Mouse (Mus musculus) stomach, postnatal 0 days (tissue): ENCODE results near the gene Ppm1g. TPM values are rescaled to one million over a fixed set of nuclear protein-coding genes. Genes with fewer than 3 reads are reported as not detected.
A peak's percentile ranks its signal among the peaks of the same experiment; 100 is the strongest.

Experiments
- ATAC-seq: fragments of 200-750 bp; cut with Nextera tagmentation; 2 replicates; pipeline ENCODE4 v1.8.0; 2017; ENCODE audit not compliant: low FRiP score, low TSS enrichment
- DNase-seq: peaks from one replicate; pipeline ENCODE4 v3.0.0-alpha.2; 2016; ENCODE audit warnings: low spot score
- H3K27ac ChIP-seq: fragments of 300-500 bp; sonication (generic); replicated peaks from 2 replicates; pipeline ENCODE4 v1.5.1; 2014; ENCODE audit warnings: mild to moderate bottlenecking, control low read depth
- H3K27me3 ChIP-seq: fragments of 300-500 bp; sonication (generic); 2 replicates; pipeline ENCODE4 v1.6.1; 2014; ENCODE audit warnings: low read length; ENCODE audit not compliant: control insufficient read depth, insufficient read depth
- H3K36me3 ChIP-seq: fragments of 300-500 bp; sonication (generic); 2 replicates; pipeline ENCODE4 v1.6.1; 2014; ENCODE audit warnings: low read length, mixed read lengths; ENCODE audit not compliant: control insufficient read depth, insufficient read depth
- H3K4me1 ChIP-seq: fragments of 300-500 bp; sonication (generic); replicated peaks from 2 replicates; pipeline ENCODE4 v1.6.1; 2014; ENCODE audit warnings: antibody characterized with exemption; ENCODE audit not compliant: control insufficient read depth, insufficient read depth
- H3K4me2 ChIP-seq: fragments of 300-500 bp; sonication (generic); replicated peaks from 2 replicates; pipeline ENCODE4 v1.6.1; 2014; ENCODE audit warnings: low read depth, mild to moderate bottlenecking, control low read depth, moderate library complexity
- H3K4me3 ChIP-seq: fragments of 300-500 bp; sonication (generic); 2 replicates; pipeline ENCODE4 v1.5.1; 2014; ENCODE audit warnings: low read depth, low read length, control low read depth
- H3K9ac ChIP-seq: fragments of 300-500 bp; sonication (generic); 2 replicates; pipeline ENCODE4 v1.6.1; 2014; ENCODE audit warnings: mild to moderate bottlenecking, low read length, control low read depth, mixed read lengths
- H3K9me3 ChIP-seq: fragments of 300-500 bp; sonication (generic); 2 replicates; pipeline ENCODE4 v1.6.1; 2016; ENCODE audit warnings: low read length; ENCODE audit not compliant: control insufficient read depth
- CTCF ChIP-seq: IDR thresholded peaks from 2 replicates; pipeline ENCODE4 v1.5.1; 2016; ENCODE audit warnings: antibody characterized with exemption, low read depth, mild to moderate bottlenecking, moderate library complexity
- EP300 ChIP-seq: optimal IDR thresholded peaks from 2 replicates; pipeline ENCODE3; 2016; ENCODE audit warnings: antibody characterized with exemption
- WGBS: fragments of 180-500 bp; shearing (Covaris S2); extraction: QIAGEN DNeasy Blood & Tissue Kit; methylation state at CpG from one replicate; pipeline ENCODE4 v1.1.7; 2014; 5-methylcytosine and 5-hydroxymethylcytosine counted together
- polyA plus RNA-seq: library from polyadenylated mRNA; unstranded; fragments of >200 nt; fragmentation: Nextera tagmentation; extraction: Ambion mirVana; gene quantifications from 2 replicates; pipeline ENCODE4 v1.2.1, GENCODE M21; 2015

The Ppm1g gene
- polyA plus RNA-seq, 1 experiment from 2014 or later: 59.4 TPM

DNA sequence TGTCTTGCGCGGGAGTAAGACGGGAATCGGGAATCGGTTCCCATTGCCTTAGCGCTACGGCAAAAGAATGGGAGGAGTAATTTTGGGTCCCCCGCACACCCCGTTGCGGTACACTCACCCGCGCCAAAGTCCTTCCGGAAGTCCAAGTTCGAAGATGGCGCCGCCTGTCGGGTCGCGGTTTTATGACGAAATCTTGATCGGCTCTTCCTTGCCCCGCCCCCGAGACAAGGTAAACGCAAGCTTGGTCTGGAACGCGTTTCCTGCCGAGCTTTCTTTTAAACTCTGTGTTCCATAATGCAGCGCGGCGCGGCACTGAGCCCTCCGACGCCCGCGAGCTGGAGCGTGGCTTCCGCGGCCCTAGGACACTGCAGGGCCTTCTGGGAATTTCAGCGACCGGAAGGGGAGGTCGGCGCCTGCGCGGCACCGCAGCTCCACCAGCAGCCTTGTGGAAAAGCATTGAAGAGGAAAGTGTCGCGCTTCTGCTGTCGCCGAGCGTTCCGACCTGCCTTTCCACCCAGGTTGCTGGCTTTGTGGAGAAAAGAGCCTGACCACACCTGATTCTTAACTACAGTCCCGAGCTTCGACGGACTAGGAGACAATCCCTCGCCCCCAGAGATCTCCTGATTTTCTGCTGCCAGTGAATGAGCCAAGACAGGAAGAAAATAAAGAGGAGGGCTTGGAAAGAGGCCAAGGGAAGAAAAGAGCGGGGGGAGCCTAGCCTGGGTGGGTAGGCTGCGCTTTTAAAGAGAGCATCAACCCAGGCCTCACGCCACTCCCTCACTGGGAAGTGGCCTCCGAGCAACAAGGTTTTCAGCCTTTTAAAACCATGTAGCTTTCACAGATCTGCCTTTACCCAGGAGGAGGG, 40.5 kb downstream of the Ppm1g start, which contains the start of the genes Gm29609 and Gtf3c2:
Gm29609 (minus strand) TSS at position 146 of the 865 bp plus-strand sequence.
Gtf3c2 (minus strand) TSS at position 379 of the 865 bp plus-strand sequence.
- H3K4me2 ChIP-seq: peak within 1 kb of the TSS; percentile 81
- peak within 1 kb of the TSS; percentile 74 for H3K9ac ChIP-seq
- DNase-seq: peak; percentile 94
- peak; percentile 98 for ATAC-seq
- peak within 1 kb of the TSS; percentile 97 for H3K27ac ChIP-seq
- WGBS: under 1% methylated on average over 59 of the region's 59 CpGs
- peak; percentile 31 for TF ChIP-seq EP300
- TF ChIP-seq CTCF: peak; percentile 36
- H3K36me3 ChIP-seq: no peaks in the 10 kb centered on the region
- no peaks in the 10 kb centered on the region for H3K4me1 ChIP-seq
- H3K4me3 ChIP-seq: peak within 1 kb of the TSS; percentile 86
- no peaks in the 10 kb centered on the region for H3K27me3 ChIP-seq
- H3K9me3 ChIP-seq: no peaks in the 10 kb centered on the region

DNA sequence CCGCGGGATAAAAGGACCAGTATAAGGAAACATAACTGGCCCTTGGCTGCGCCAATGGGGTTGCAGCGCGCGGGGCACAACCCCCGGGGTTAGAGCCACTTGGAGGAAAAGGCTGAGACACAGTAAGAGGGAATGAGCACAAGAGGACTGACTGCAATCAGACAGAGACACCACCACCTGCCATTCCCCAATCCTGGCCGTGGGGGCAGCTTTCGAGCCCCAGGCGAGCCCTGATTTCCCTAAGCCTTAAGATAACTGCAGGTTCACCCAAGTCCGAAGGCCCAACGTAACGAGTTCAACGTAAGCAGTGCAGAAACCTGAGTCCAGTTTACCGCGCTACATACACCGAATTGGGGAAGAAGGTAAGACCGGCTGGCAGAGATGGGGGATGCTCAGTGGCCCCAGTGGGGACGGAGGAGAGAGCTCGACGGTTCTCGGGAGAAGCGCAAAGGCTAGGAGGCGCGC, 41.2 kb downstream of the Ppm1g start:
- DNase-seq: peak; percentile 47
- Histone ChIP-seq H3K36me3 (peaks cover under 1% of the 10 kb centered on the region; the same call in 1 of the 2 replicates), H3K4me3 (peak overlapping the region; percentile 86), H3K4me2 (peak overlapping the region; percentile 81), H3K9ac (peak overlapping the region; percentile 74), H3K4me1 (no peaks in the 10 kb centered on the region), H3K9me3 (no peaks in the 10 kb centered on the region), H3K27ac (peak overlapping the region; percentile 97), H3K27me3 (no peaks in the 10 kb centered on the region)
- no peak for TF ChIP-seq EP300
- TF ChIP-seq CTCF: no peak
- WGBS: under 1% methylated on average over 25 of the region's 25 CpGs
- peak; percentile 48 for ATAC-seq

DNA sequence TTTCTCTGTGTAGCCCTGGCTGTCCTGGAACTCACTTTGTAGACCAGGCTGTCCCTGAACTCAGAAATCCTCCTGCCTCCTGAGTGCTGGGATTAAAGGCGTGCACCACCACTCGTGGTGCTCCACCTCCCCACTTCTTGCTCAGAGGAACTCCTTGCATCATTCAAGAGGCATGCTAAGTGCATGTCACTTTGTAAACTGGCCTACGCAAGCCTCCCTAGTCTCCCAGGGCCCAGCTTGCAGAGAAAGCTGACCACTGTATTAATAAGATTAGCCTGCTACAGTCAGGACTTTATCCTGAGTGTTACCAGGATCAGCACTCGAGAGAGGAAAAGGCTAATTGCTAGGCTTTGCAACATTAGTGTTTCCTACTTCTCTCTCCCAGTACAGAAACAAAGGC, 51.9 kb downstream of the Ppm1g start:
- Histone ChIP-seq H3K9ac (no peak overlapping the region), H3K36me3 (peaks cover 40% of the 10 kb centered on the region), H3K4me3 (no peak overlapping the region), H3K4me1 (no peaks in the 10 kb centered on the region), H3K9me3 (no peaks in the 10 kb centered on the region), H3K27me3 (no peaks in the 10 kb centered on the region), H3K4me2 (no peak overlapping the region), H3K27ac (no peak overlapping the region)
- 90% methylated on average over 4 of the region's 4 CpGs for WGBS
- TF ChIP-seq CTCF: no peak
- no peak for TF ChIP-seq EP300
- ATAC-seq: no peak
- DNase-seq: no peak

DNA sequence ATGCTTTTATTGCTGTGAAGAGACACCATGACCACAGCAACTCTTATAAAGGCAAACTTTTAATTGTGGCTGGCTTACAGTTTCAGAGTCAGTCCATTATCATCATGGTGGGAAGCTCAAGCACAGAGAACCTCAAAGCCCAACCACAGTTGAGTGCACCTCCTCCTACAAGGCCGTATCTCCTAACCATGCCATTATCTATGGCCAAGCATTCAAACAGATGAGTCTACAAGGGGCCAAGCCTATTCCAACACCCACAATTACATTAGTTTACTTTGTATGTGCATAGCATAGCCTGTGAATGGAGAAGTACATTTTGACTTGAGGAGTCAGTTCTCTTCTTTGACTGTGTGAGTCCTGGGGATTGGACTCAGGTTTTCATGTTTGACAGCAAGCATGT, 55.6 kb downstream of the Ppm1g start:
- Histone ChIP-seq H3K27ac (no peak overlapping the region), H3K36me3 (peaks cover 36% of the 10 kb centered on the region), H3K4me1 (no peaks in the 10 kb centered on the region), H3K27me3 (no peaks in the 10 kb centered on the region), H3K4me2 (no peak overlapping the region), H3K9me3 (no peaks in the 10 kb centered on the region), H3K9ac (no peak overlapping the region), H3K4me3 (no peak overlapping the region)
- TF ChIP-seq EP300: no peak
- no peak for TF ChIP-seq CTCF
- DNase-seq: no peak
- 100% methylated on average over 1 of the region's 1 CpGs for WGBS
- ATAC-seq: no peak

DNA sequence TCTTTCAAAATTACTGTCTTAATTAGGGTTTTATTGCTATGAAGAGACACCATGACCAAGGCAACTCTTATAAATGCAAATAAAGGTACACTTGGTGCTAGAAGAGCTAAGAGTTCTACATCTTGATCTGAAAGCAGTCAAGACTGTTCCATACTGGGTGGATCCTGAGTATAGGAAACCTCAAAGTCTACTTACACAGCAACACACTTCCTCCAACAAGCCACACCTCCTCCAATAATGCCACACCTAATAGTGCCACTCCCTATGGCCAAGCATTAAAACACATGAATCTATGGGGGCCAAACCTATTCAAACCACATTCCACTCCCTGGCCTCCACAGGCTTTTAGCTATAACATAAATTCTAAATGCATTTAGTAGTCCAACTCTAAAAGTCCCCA, 58.0 kb downstream of the Ppm1g start:
- DNase-seq: no peak
- TF ChIP-seq EP300 (no peak), CTCF (no peak)
- H3K4me2 ChIP-seq: no peak overlapping the region
- H3K4me3 ChIP-seq: no peak overlapping the region
- no peak overlapping the region for H3K9ac ChIP-seq
- H3K36me3 ChIP-seq: peaks cover 40% of the 10 kb centered on the region
- no peaks in the 10 kb centered on the region for H3K27me3 ChIP-seq
- peak; percentile 83 for ATAC-seq
- no peaks in the 10 kb centered on the region for H3K4me1 ChIP-seq
- no peak overlapping the region for H3K27ac ChIP-seq
- H3K9me3 ChIP-seq: no peaks in the 10 kb centered on the region

DNA sequence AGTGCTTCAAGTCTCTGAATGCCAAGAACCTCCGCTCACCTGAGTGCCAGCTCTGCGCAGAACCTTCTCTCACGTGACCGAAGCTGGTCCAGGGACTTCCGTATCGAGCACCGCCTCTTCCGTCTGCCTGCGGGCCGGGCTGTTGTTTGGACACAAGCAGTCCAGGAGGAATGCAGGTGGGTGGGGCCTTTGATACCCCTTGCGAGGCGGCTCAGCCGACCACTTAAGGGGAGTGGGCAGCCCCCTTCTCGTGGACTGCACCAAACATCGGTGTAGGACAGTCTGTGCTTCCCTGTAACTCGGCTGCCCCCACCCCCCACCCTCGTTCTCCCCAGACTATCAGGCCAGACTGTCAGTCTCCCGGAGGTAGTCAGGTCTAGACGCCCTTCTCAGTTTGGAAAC, 66.3 kb downstream of the Ppm1g start, which contains the start of gene Mpv17:
Mpv17 (minus strand) TSS at position 100 of the 402 bp plus-strand sequence.
- peak; percentile 93 for ATAC-seq
- under 1% methylated on average over 19 of the region's 19 CpGs for WGBS
- peak; percentile 89 for DNase-seq
- Histone ChIP-seq H3K4me1 (peaks cover 4% of the 10 kb centered on the region; the same call in 1 of the 2 replicates), H3K36me3 (peaks cover 12% of the 10 kb centered on the region; the same call in 1 of the 2 replicates), H3K9ac (peak within 1 kb of the TSS; percentile 76), H3K27ac (peak within 1 kb of the TSS; percentile 73), H3K4me3 (peak within 1 kb of the TSS; percentile 64), H3K9me3 (no peaks in the 10 kb centered on the region), H3K27me3 (no peaks in the 10 kb centered on the region), H3K4me2 (peak within 1 kb of the TSS; percentile 65)
- no peak for TF ChIP-seq EP300
- TF ChIP-seq CTCF: no peak
